Mouse (Mus musculus): ENCODE measurements around the gene Cmip.

GRCm38 (mm10) chr8:117334748-117335393, 78.0 kb downstream of the Cmip start:
- TF ChIP-seq POLR2A (IDR thresholded peaks at IDR 0.05; ENCODE audit: insufficient read length, low read depth) (no peak), MAX (IDR thresholded peaks at IDR 0.05; ENCODE audit: low read depth) (no peak), E2F4 (IDR thresholded peaks at IDR 0.05; ENCODE audit: insufficient read depth) (no peak), POLR2AphosphoS2 (IDR thresholded peaks at IDR 0.05; ENCODE audit: insufficient read length, low read depth) (no peak)
